ENCODE assay signal across 8 mouse cellular contexts in the genomic region with DNA sequence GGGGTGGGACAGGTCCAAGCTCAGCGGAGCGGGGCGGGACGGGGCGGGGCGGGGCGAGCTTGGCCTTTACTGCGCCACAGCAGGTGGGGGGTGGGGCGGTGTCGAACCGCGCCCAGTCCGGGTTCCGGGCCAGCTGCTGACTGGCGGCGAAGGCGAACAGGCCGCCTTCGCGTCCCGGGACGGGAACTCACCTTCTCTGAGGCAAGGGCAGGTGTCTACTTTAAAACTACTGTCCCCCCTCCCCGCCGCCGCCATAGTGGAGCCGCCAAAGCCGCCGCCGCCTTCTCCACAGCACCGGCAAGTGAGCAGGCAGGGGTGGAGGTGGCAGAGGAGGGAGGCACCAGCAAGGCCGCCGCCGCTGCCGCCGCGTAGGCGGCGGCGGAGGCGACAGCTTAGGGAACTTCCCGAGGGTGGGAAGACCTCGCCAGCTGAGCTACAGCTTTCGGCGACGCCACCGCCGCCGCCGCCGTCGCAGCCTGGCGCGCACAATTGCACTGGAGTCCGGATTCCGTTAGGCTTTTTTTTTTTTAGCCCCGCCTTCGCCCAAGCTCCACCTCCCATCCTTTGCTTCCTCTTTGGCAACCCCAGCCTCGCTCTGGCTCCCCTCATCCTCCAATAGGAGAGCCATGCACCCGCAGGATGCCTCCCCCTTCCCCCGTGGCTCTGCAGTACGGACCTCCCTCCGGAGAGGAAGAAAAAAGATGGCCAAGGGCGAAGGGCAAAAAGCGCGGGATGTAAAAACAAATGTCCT. TPM values are rescaled to one million over a fixed set of nuclear protein-coding genes. Genes with fewer than 3 reads are reported as not detected.
DNase-seq lines count a peak whose midpoint lies in the region; ATAC-seq and TF ChIP-seq lines count a peak whose summit lies in the region.

Gene Zmat1, minus strand, starts transcription at position 490 of the 751 bp plus-strand sequence.

- H3K27me3 ChIP-seq in embryonic facial prominence, embryonic 13.5 days, result peaks cover 29% of the 10 kb centered on the region
- no peaks in the 10 kb centered on the region for H3K27me3 ChIP-seq in kidney, adult 2 months (replicated peaks; ENCODE audit: control insufficient read depth, insufficient read depth, low read length)
- H3K27me3 ChIP-seq in limb, embryonic 12.5 days, result peaks cover 29% of the 10 kb centered on the region
- no peaks in the 10 kb centered on the region for H3K27me3 ChIP-seq in midbrain, embryonic 15.5 days (replicated peaks)
- H3K27me3 ChIP-seq in spleen, adult 2 months (ENCODE audit: control insufficient read depth, insufficient read depth, low read length), result no peaks in the 10 kb centered on the region

- no peaks in the 10 kb centered on the region for H3K9me3 ChIP-seq in embryonic facial prominence, embryonic 13.5 days
- no peaks in the 10 kb centered on the region for H3K9me3 ChIP-seq in limb, embryonic 12.5 days
- no peaks in the 10 kb centered on the region for H3K9me3 ChIP-seq in midbrain, embryonic 15.5 days

- H3K4me2 ChIP-seq in embryonic facial prominence, embryonic 13.5 days, result peak within 1 kb of the TSS; percentile 52
- peak within 1 kb of the TSS; percentile 50 for H3K4me2 ChIP-seq in limb, embryonic 12.5 days
- peak within 1 kb of the TSS; percentile 43 for H3K4me2 ChIP-seq in midbrain, embryonic 15.5 days

- 29% methylated on average over 54 of the region's 65 CpGs for WGBS in embryonic facial prominence, embryonic 13.5 days
- WGBS in kidney, adult 2 months, result under 1% methylated on average over 34 of the region's 65 CpGs
- 26% methylated on average over 54 of the region's 65 CpGs for WGBS in limb, embryonic 12.5 days
- WGBS in midbrain, embryonic 15.5 days, result 33% methylated on average over 53 of the region's 65 CpGs
- 20% methylated on average over 60 of the region's 65 CpGs for WGBS in spleen, adult 2 months

- peak within 1 kb of the TSS; percentile 78 for H3K9ac ChIP-seq in embryonic facial prominence, embryonic 13.5 days
- H3K9ac ChIP-seq in limb, embryonic 12.5 days (replicated peaks), result peak within 1 kb of the TSS; percentile 78
- peak within 1 kb of the TSS; percentile 59 for H3K9ac ChIP-seq in midbrain, embryonic 15.5 days

- TF ChIP-seq POLR2A in kidney, adult 2 months (IDR thresholded peaks at IDR 0.05; ENCODE audit: low read depth, low read length), result peak; percentile 46
- TF ChIP-seq POLR2A in spleen, adult 2 months (IDR thresholded peaks at IDR 0.05; ENCODE audit: low read depth, low read length), result peak; percentile 75

- H3K36me3 ChIP-seq in embryonic facial prominence, embryonic 13.5 days, result no peaks in the 10 kb centered on the region
- no peaks in the 10 kb centered on the region for H3K36me3 ChIP-seq in kidney, adult 2 months (ENCODE audit: control insufficient read depth, insufficient read depth, low read length)
- H3K36me3 ChIP-seq in limb, embryonic 12.5 days, result no peaks in the 10 kb centered on the region
- H3K36me3 ChIP-seq in midbrain, embryonic 15.5 days (replicated peaks), result no peaks in the 10 kb centered on the region
- no peaks in the 10 kb centered on the region for H3K36me3 ChIP-seq in spleen, adult 2 months (ENCODE audit: control insufficient read depth, insufficient read depth, low read length)

- TF ChIP-seq CTCF in kidney, adult 2 months (conservative IDR thresholded peaks at IDR 0.05; ENCODE audit: insufficient read depth, insufficient read length, low read depth, low read length), result no peak
- TF ChIP-seq CTCF in spleen, adult 2 months (IDR thresholded peaks at IDR 0.05; ENCODE audit: extremely low read depth, insufficient read depth, insufficient read length, insufficient replicate concordance), result no peak

- peak within 1 kb of the TSS; percentile 58 for H3K4me3 ChIP-seq in embryonic facial prominence, embryonic 13.5 days
- peak within 1 kb of the TSS; percentile 62 for H3K4me3 ChIP-seq in kidney, adult 2 months (ENCODE audit: insufficient read depth, low read depth, low read length)
- H3K4me3 ChIP-seq in limb, embryonic 12.5 days (replicated peaks), result peak within 1 kb of the TSS; percentile 58
- peak within 1 kb of the TSS; percentile 57 for H3K4me3 ChIP-seq in midbrain, embryonic 15.5 days
- peak within 1 kb of the TSS; percentile 68 for H3K4me3 ChIP-seq in spleen, adult 2 months (ENCODE audit: extremely low read depth, insufficient read depth, insufficient read length)

- H3K4me1 ChIP-seq in embryonic facial prominence, embryonic 13.5 days, result 0 out of 2 replicates have a peak, but pooled peaks cover 3% of the 10 kb centered on the region
- H3K4me1 ChIP-seq in kidney, adult 2 months (ENCODE audit: control insufficient read depth, insufficient read depth, low read length), result no peaks in the 10 kb centered on the region
- H3K4me1 ChIP-seq in limb, embryonic 12.5 days (replicated peaks), result no peaks in the 10 kb centered on the region
- H3K4me1 ChIP-seq in midbrain, embryonic 15.5 days, result no peaks in the 10 kb centered on the region
- no peaks in the 10 kb centered on the region for H3K4me1 ChIP-seq in spleen, adult 2 months (ENCODE audit: control insufficient read depth, insufficient read depth, insufficient read length)

- peak; percentile 89 for DNase-seq in 3134 (ENCODE audit: extremely low read depth, insufficient read length, low spot score)
- DNase-seq in adrenal gland, postnatal 36 days, result peak; percentile 89 to 91
- peak; percentile 90 to 95 for DNase-seq in heart, adult 18-20 months
- peak; percentile 95 for DNase-seq in kidney, adult 2 months
- peak; percentile 76 to 85 for DNase-seq in spleen, adult 2 months (ENCODE audit: low read depth in 1 of 2, low spot score in 2 of 2)

- peak within 1 kb of the TSS; percentile 89 for H3K27ac ChIP-seq in embryonic facial prominence, embryonic 13.5 days
- H3K27ac ChIP-seq in kidney, adult 2 months (ENCODE audit: insufficient read depth, low read depth, low read length), result peak within 1 kb of the TSS; percentile 96
- H3K27ac ChIP-seq in limb, embryonic 12.5 days, result peak within 1 kb of the TSS; percentile 93
- H3K27ac ChIP-seq in midbrain, embryonic 15.5 days, result peak within 1 kb of the TSS; percentile 94
- peak within 1 kb of the TSS; percentile 99 for H3K27ac ChIP-seq in spleen, adult 2 months (ENCODE audit: insufficient read depth, low read length)

- ATAC-seq in embryonic facial prominence, embryonic 13.5 days (ENCODE audit: insufficient number of reproducible peaks, insufficient read depth, low FRiP score, low TSS enrichment, low read depth), result peak; percentile 100
- ATAC-seq in limb, embryonic 12.5 days (ENCODE audit: insufficient number of reproducible peaks, insufficient read depth, low FRiP score, low TSS enrichment, low read depth), result peak; percentile 99
- peak; percentile 100 for ATAC-seq in midbrain, embryonic 15.5 days (replicated peaks)

RNA-seq across cellular contexts. Expression of gene Zmat1, which starts in this region (rescaled TPM):
- 10 to 100 TPM in 1 of 2 experiments, 1 to 10 TPM in 1; 7.5 to 10.8 TPM for total RNA-seq in adrenal gland, postnatal 36 days (2021)
- 6.8 TPM in 2 replicates for polyA plus RNA-seq in embryonic facial prominence, embryonic 13.5 days (2015; fragmentation: Nextera tagmentation; extraction: Ambion mirVana)
- total RNA-seq in heart, adult 18-20 months (2021), result 10 to 100 TPM in 1 of 2 experiments, 1 to 10 TPM in 1; 5.0 to 10.3 TPM
- polyA plus RNA-seq in kidney, adult 2 months (2012; rRNA removed), result 0.75 and 1.1 TPM in 2 replicates
- 5.7 and 6.6 TPM in 2 replicates for polyA plus RNA-seq in limb, embryonic 12.5 days (2016; fragmentation: Nextera tagmentation; extraction: Ambion mirVana)
- 8.8 and 9.2 TPM in 2 replicates for polyA plus RNA-seq in midbrain, embryonic 15.5 days (2015; fragmentation: Nextera tagmentation; extraction: Ambion mirVana)
- 0.63 and 0.81 TPM in 2 replicates for polyA plus RNA-seq in spleen, adult 2 months (2012; rRNA removed)

Comparison
In these comparisons a context has a peak if more than half of its experiments do, and no peak if none do; other contexts are left out.
1. Peak in every context shown above with its lines: DNase-seq, ATAC-seq, H3K4me3 ChIP-seq and H3K27ac ChIP-seq.
2. Peak in DNase-seq, H3K4me3 ChIP-seq and H3K27ac ChIP-seq in spleen, adult 2 months; RNA of the gene not detected or under 1 TPM.